ENCODE assay signal across 28 mouse cellular contexts in genomic region chr3:97633456-97633855, GRCm38 (mm10). TPM values are rescaled to one million over a fixed set of nuclear protein-coding genes. Genes with fewer than 3 reads are reported as not detected.
"Had no signal": no experiment of that assay in that cellular context is flagged by ENCODE, and none has a peak within 500 bp of the region (broad histone marks: within the 10 kb centered on the region; RNA-seq: fewer than 3 reads in every experiment).

No protein-coding gene starts in this region.

- H3K4me2 ChIP-seq: kidney, embryonic 15.5 days; liver, embryonic 13.5 days; lung, embryonic 14.5 days; midbrain, embryonic 13.5 days; neural tube, embryonic 13.5 days had no signal

- H3K36me3 ChIP-seq: kidney, embryonic 15.5 days; liver, embryonic 13.5 days; midbrain, embryonic 10.5 days; midbrain, embryonic 13.5 days; neural tube, embryonic 13.5 days had no signal

- H3K27me3 ChIP-seq: kidney, embryonic 15.5 days; liver, embryonic 13.5 days; megakaryocyte, embryonic 14.5 days; midbrain, embryonic 13.5 days had no signal

- H3K9ac ChIP-seq: kidney, embryonic 15.5 days; liver, embryonic 13.5 days; lung, embryonic 14.5 days; midbrain, embryonic 13.5 days; neural tube, embryonic 13.5 days had no signal

- H3K9me3 ChIP-seq: kidney, embryonic 15.5 days; liver, embryonic 13.5 days; megakaryocyte, embryonic 14.5 days; midbrain, embryonic 10.5 days; midbrain, embryonic 13.5 days; neural tube, embryonic 13.5 days had no signal

- DNase-seq: layer of hippocampus, postnatal 36 days; liver, embryonic 13.5 days; retina, postnatal 1 day; right cerebral cortex, postnatal 25 days; thymus, adult 2 months; thymus, postnatal 25 days had no signal

- H3K4me3 ChIP-seq: kidney, embryonic 15.5 days; left cerebral cortex, adult 2 months; liver, embryonic 13.5 days; megakaryocyte, embryonic 14.5 days; midbrain, embryonic 10.5 days; midbrain, embryonic 13.5 days; myocyte; neural tube, embryonic 13.5 days had no signal

- ATAC-seq: midbrain, embryonic 13.5 days; midbrain, embryonic 16.5 days had no signal

- H3K27ac ChIP-seq: kidney, embryonic 15.5 days; left cerebral cortex, adult 2 months; liver, embryonic 13.5 days; midbrain, embryonic 10.5 days; midbrain, embryonic 13.5 days; neural tube, embryonic 13.5 days had no signal

RNA-seq across cellular contexts. Expression of gene Gm17651, which starts 41.0 kb away (rescaled TPM):
- total RNA-seq: layer of hippocampus, adult 8-10 months; layer of hippocampus, postnatal 10 days; layer of hippocampus, postnatal 36 days; left cerebral cortex, adult 2 months; left cerebral cortex, postnatal 10 days; left cerebral cortex, postnatal 36 days; monocyte, adult 5-6 weeks; neutrophil, adult 5-6 weeks had no signal
- polyA plus RNA-seq: intestine, embryonic 14.5 days; kidney, embryonic 15.5 days; limb, embryonic 11.5 days; limb, embryonic 14.5 days; liver, embryonic 13.5 days; liver, embryonic 16.5 days; lung, embryonic 14.5 days; lung, postnatal 0 days; midbrain, embryonic 10.5 days; midbrain, embryonic 13.5 days; midbrain, embryonic 16.5 days; myocyte; neural tube, embryonic 13.5 days; spleen, adult 2 months; stomach, embryonic 16.5 days; thymus, adult 2 months had no signal
